Comparison of ENCODE assay signal across 10 mouse cellular contexts in genomic region chr11:117822728-117823241, GRCm38 (mm10). TPM values are rescaled to one million over a fixed set of nuclear protein-coding genes. Genes with fewer than 3 reads are reported as not detected.
A peak's percentile ranks its signal among the peaks of the same experiment; 100 is the strongest.
DNase-seq lines count a peak whose midpoint lies in the region; ATAC-seq and TF ChIP-seq lines count a peak whose summit lies in the region.
"Had no signal": no experiment of that assay in that cellular context is flagged by ENCODE, and none has a peak within 500 bp of the region (broad histone marks: within the 10 kb centered on the region; RNA-seq: fewer than 3 reads in every experiment).

No protein-coding gene starts in this region.

- peak overlapping the region; percentile 28 for H3K4me2 ChIP-seq in heart, embryonic 13.5 days
- no peak overlapping the region for H3K4me2 ChIP-seq in CH12.LX (ENCODE audit: insufficient read depth, low read depth, poor library complexity, severe bottlenecking)
- H3K4me2 ChIP-seq in embryonic facial prominence, embryonic 15.5 days (replicated peaks): no peak overlapping the region
- peak overlapping the region; percentile 90 for H3K4me2 ChIP-seq in liver, embryonic 15.5 days

- no peaks in the 10 kb centered on the region for H3K27me3 ChIP-seq in heart, embryonic 13.5 days (replicated peaks)
- H3K27me3 ChIP-seq in CH12.LX (replicated peaks): no peaks in the 10 kb centered on the region
- no peaks in the 10 kb centered on the region for H3K27me3 ChIP-seq in embryonic facial prominence, embryonic 15.5 days
- H3K27me3 ChIP-seq in liver, embryonic 15.5 days: no peaks in the 10 kb centered on the region

- no peak for TF ChIP-seq CTCF in CH12.LX (conservative IDR thresholded peaks at IDR 0.05 in 1 of 2, IDR thresholded peaks at IDR 0.05 in 1 of 2; ENCODE audit: low read depth in 2 of 2, low read length in 2 of 2)

- H3K9me3 ChIP-seq in heart, embryonic 13.5 days: no peaks in the 10 kb centered on the region
- H3K9me3 ChIP-seq in CH12.LX (replicated peaks; ENCODE audit: low read length): no peaks in the 10 kb centered on the region
- no peaks in the 10 kb centered on the region for H3K9me3 ChIP-seq in embryonic facial prominence, embryonic 15.5 days (replicated peaks)
- H3K9me3 ChIP-seq in liver, embryonic 15.5 days (replicated peaks): no peaks in the 10 kb centered on the region

- in situ Hi-C loops in CH12.LX (cut with MboI; ENCODE audit: low pct_ligation_motif_present, low pct_unique_long_range_greater_than_20kb, low sequenced_read_pairs): loop anchor here (10.0 kb wide), 2 partner anchors 108 to 348 kb away; no protein-coding TSS in a partner anchor

- H3K4me3 ChIP-seq in heart, embryonic 13.5 days: 0 out of 2 replicates have a peak overlapping the region, but pooled peaks have one; percentile 6
- no peak overlapping the region for H3K4me3 ChIP-seq in CH12.LX (replicated peaks in 1 of 3; ENCODE audit: low read depth in 2 of 3, low read length in 2 of 3, poor library complexity in 1 of 3)
- H3K4me3 ChIP-seq in embryonic facial prominence, embryonic 15.5 days (replicated peaks): no peak overlapping the region
- H3K4me3 ChIP-seq in liver, embryonic 15.5 days (replicated peaks): no peak overlapping the region

- no peak for TF ChIP-seq EP300 in CH12.LX (IDR thresholded peaks at IDR 0.05; ENCODE audit: low read length)

- WGBS in heart, embryonic 13.5 days: 59% methylated on average over 7 of the region's 7 CpGs
- 59% methylated on average over 7 of the region's 7 CpGs for WGBS in embryonic facial prominence, embryonic 15.5 days
- 83% methylated on average over 7 of the region's 7 CpGs for WGBS in liver, embryonic 15.5 days (ENCODE audit: insufficient replicate concordance)

- peak overlapping the region; percentile 41 for H3K9ac ChIP-seq in heart, embryonic 13.5 days
- no peak overlapping the region for H3K9ac ChIP-seq in CH12.LX (ENCODE audit: insufficient read depth, low read depth)
- H3K9ac ChIP-seq in embryonic facial prominence, embryonic 15.5 days: no peak overlapping the region
- H3K9ac ChIP-seq in liver, embryonic 15.5 days: no peak overlapping the region

- H3K36me3 ChIP-seq in heart, embryonic 13.5 days: peaks cover 60% of the 10 kb centered on the region
- peaks cover 56 to 69% of the 10 kb centered on the region in 2 experiments for H3K36me3 ChIP-seq in CH12.LX (replicated peaks in 1 of 2; ENCODE audit: control insufficient read depth in 1 of 2, insufficient read depth in 1 of 2, low read length in 1 of 2)
- peaks cover 37% of the 10 kb centered on the region; the same call in 1 of the 2 replicates for H3K36me3 ChIP-seq in embryonic facial prominence, embryonic 15.5 days
- H3K36me3 ChIP-seq in liver, embryonic 15.5 days (replicated peaks): peaks cover 66% of the 10 kb centered on the region

- ATAC-seq in heart, embryonic 13.5 days (ENCODE audit: extremely low read depth, insufficient number of reproducible peaks, low FRiP score, low TSS enrichment): no peak
- ATAC-seq in embryonic facial prominence, embryonic 15.5 days (ENCODE audit: insufficient number of reproducible peaks, low FRiP score, low TSS enrichment, low read depth): no peak
- no peak for ATAC-seq in liver, embryonic 15.5 days (ENCODE audit: insufficient read depth)
- no peak for ATAC-seq in erythroblast, adult 5-6 weeks (replicated peaks; ENCODE audit: low FRiP score, poor library complexity, severe bottlenecking)

- TF ChIP-seq POLR2A in CH12.LX (IDR thresholded peaks at IDR 0.05; ENCODE audit: low read depth, low read length): peak; percentile 50

- peaks cover 75% of the 10 kb centered on the region for H3K4me1 ChIP-seq in heart, embryonic 13.5 days
- H3K4me1 ChIP-seq in CH12.LX (ENCODE audit: control insufficient read depth in 1 of 2, insufficient read depth in 2 of 2): peaks cover 3 to 64% of the 10 kb centered on the region in 2 experiments; a peak in 2 of 4 replicates
- H3K4me1 ChIP-seq in embryonic facial prominence, embryonic 15.5 days: peaks cover 63% of the 10 kb centered on the region
- H3K4me1 ChIP-seq in liver, embryonic 15.5 days (replicated peaks): peaks cover 73% of the 10 kb centered on the region

- no peak for TF ChIP-seq RAD21 in CH12.LX (IDR thresholded peaks at IDR 0.05; ENCODE audit: low read depth, low read length)

- H3K79me2 ChIP-seq in CH12.LX (replicated peaks; ENCODE audit: control insufficient read depth, extremely low read depth, insufficient read depth, poor library complexity, severe bottlenecking): peaks cover 52% of the 10 kb centered on the region

- DNase-seq in heart, adult 8-10 months (ENCODE audit: low spot score): no peak
- DNase-seq in CH12.LX (ENCODE audit: extremely low read depth): no peak
- no peak for DNase-seq in layer of hippocampus, adult 8-10 months (ENCODE audit: low spot score in 2 of 2)
- no peak for DNase-seq in left cerebral cortex, postnatal 4 days
- DNase-seq: cerebellum, postnatal 25 days had no signal

- dilution Hi-C loops in CH12.LX (cut with MboI; ENCODE audit: extremely low pct_ligation_motif_present, extremely low pct_unique_long_range_greater_than_20kb, low sequenced_read_pairs): no loop called here

- intact Hi-C loops in left cerebral cortex, postnatal 4 days (cut with DNase I): loop anchor here (10.0 kb wide), 3 partner anchors 118 to 748 kb away; no protein-coding TSS in a partner anchor

- H3K27ac ChIP-seq in heart, embryonic 13.5 days (replicated peaks): peak overlapping the region; percentile 76
- H3K27ac ChIP-seq in CH12.LX (ENCODE audit: insufficient read depth, low read depth): no peak overlapping the region
- H3K27ac ChIP-seq in embryonic facial prominence, embryonic 15.5 days (replicated peaks): peak overlapping the region; percentile 52
- H3K27ac ChIP-seq in liver, embryonic 15.5 days (replicated peaks): peak overlapping the region; percentile 8

RNA-seq across cellular contexts. Expression of gene Afmid, which starts 2.9 kb away (rescaled TPM):
- 12.6 and 12.7 TPM in 2 replicates for polyA plus RNA-seq in heart, embryonic 13.5 days (2015; fragmentation: Nextera tagmentation; extraction: Ambion mirVana)
- total RNA-seq in heart, adult 8-10 months (2022): 1 to 10 TPM; 2.3 to 6.0 (median 4.9) TPM
- total RNA-seq in CH12.LX (2012; rRNA removed) (6.8 and 7.3 TPM in 2 replicates), CH12.LX (2014; rRNA removed) (5.0 and 5.7 TPM in 2 replicates)
- 7.1 and 7.5 TPM in 2 replicates for polyA plus RNA-seq in CH12.LX (2012; ENCODE audit: insufficient read length, low read depth)
- 5.3 and 5.8 TPM in 2 replicates for polyA plus RNA-seq in embryonic facial prominence, embryonic 15.5 days (2015; fragmentation: Nextera tagmentation; extraction: Ambion mirVana)
- polyA plus RNA-seq in liver, embryonic 15.5 days (2015; fragmentation: Nextera tagmentation; extraction: Ambion mirVana): 11.8 and 12.0 TPM in 2 replicates
- 1 to 10 TPM; 4.0 to 5.4 (median 4.2) TPM for total RNA-seq in layer of hippocampus, adult 8-10 months (2022)
- total RNA-seq in left cerebral cortex, postnatal 4 days (2021): 10 to 100 TPM in 1 of 2 experiments, 1 to 10 TPM in 1; 7.8 to 11.5 TPM
- 37.0 and 47.3 TPM in 2 replicates for total RNA-seq in erythroblast, adult 5-6 weeks (2015; ENCODE audit: low replicate concordance)
- total RNA-seq in erythroblast, adult 5-6 weeks (2017; ENCODE audit: low replicate concordance): 67.8 and 81.4 TPM in 2 replicates

RNA-seq across cellular contexts. Expression of gene Tk1, which starts 3.1 kb away (rescaled TPM):
- polyA plus RNA-seq in heart, embryonic 13.5 days (2015; fragmentation: Nextera tagmentation; extraction: Ambion mirVana): 97.6 and 109 TPM in 2 replicates
- 1 to 10 TPM in 3 of 4 experiments, under 1 TPM in 1; 0.78 to 3.2 (median 2.3) TPM for total RNA-seq in heart, adult 8-10 months (2022)
- 235 and 236 TPM in 2 replicates for total RNA-seq in CH12.LX (2012; rRNA removed)
- total RNA-seq in CH12.LX (2014; rRNA removed): 146 and 149 TPM in 2 replicates
- 158 and 179 TPM in 2 replicates for polyA plus RNA-seq in CH12.LX (2012; ENCODE audit: insufficient read length, low read depth)
- 115 and 124 TPM in 2 replicates for polyA plus RNA-seq in embryonic facial prominence, embryonic 15.5 days (2015; fragmentation: Nextera tagmentation; extraction: Ambion mirVana)
- polyA plus RNA-seq in liver, embryonic 15.5 days (2015; fragmentation: Nextera tagmentation; extraction: Ambion mirVana): 136 and 138 TPM in 2 replicates
- total RNA-seq in layer of hippocampus, adult 8-10 months (2022): 1 to 10 TPM in 1 of 4 experiments, under 1 TPM in 3; 0.54 to 1.3 (median 0.88) TPM
- total RNA-seq in left cerebral cortex, postnatal 4 days (2021): 1 to 10 TPM; 8.9 to 9.0 TPM
- 89.2 and 89.4 TPM in 2 replicates for total RNA-seq in erythroblast, adult 5-6 weeks (2015; ENCODE audit: low replicate concordance)
- total RNA-seq in erythroblast, adult 5-6 weeks (2017; ENCODE audit: low replicate concordance): 157 and 212 TPM in 2 replicates

RNA-seq across cellular contexts. Expression of gene Gm20708, which starts 13.3 kb away (rescaled TPM):
- 0.78 and 1.3 TPM in 2 replicates for polyA plus RNA-seq in heart, embryonic 13.5 days (2015; fragmentation: Nextera tagmentation; extraction: Ambion mirVana)
- total RNA-seq in heart, adult 8-10 months (2022): 1 to 10 TPM in 2 of 4 experiments, under 1 TPM in 1, not detected in 1; 0.63 to 1.3 (median 1.2) TPM
- 0.59 and 1.0 TPM in 2 replicates for total RNA-seq in CH12.LX (2012; rRNA removed)
- 0.50 TPM in 1 of 2 replicates, not detected in the other for total RNA-seq in CH12.LX (2014; rRNA removed)
- 0.80 and 1.6 TPM in 2 replicates for polyA plus RNA-seq in CH12.LX (2012; ENCODE audit: insufficient read length, low read depth)
- polyA plus RNA-seq in embryonic facial prominence, embryonic 15.5 days (2015; fragmentation: Nextera tagmentation; extraction: Ambion mirVana): 0.60 and 0.76 TPM in 2 replicates
- 0.28 and 0.45 TPM in 2 replicates for polyA plus RNA-seq in liver, embryonic 15.5 days (2015; fragmentation: Nextera tagmentation; extraction: Ambion mirVana)
- total RNA-seq in layer of hippocampus, adult 8-10 months (2022): 1 to 10 TPM in 3 of 4 experiments, not detected in 1; 1.7 to 2.2 (median 1.9) TPM
- total RNA-seq in left cerebral cortex, postnatal 4 days (2021): 1 to 10 TPM; 4.4 to 5.1 TPM
- total RNA-seq in erythroblast, adult 5-6 weeks (2015; ENCODE audit: low replicate concordance): 62.3 and 66.5 TPM in 2 replicates
- 31.9 and 39.7 TPM in 2 replicates for total RNA-seq in erythroblast, adult 5-6 weeks (2017; ENCODE audit: low replicate concordance)
- polyA plus RNA-seq: large intestine, adult 2 months had no signal

RNA-seq across cellular contexts. Expression of gene Syngr2, which starts 13.3 kb away (rescaled TPM):
- polyA plus RNA-seq in heart, embryonic 13.5 days (2015; fragmentation: Nextera tagmentation; extraction: Ambion mirVana): 74.8 and 75.6 TPM in 2 replicates
- total RNA-seq in heart, adult 8-10 months (2022): 100 to 1,000 TPM; 123 to 137 (median 131) TPM
- 362 and 409 TPM in 2 replicates for total RNA-seq in CH12.LX (2012; rRNA removed)
- total RNA-seq in CH12.LX (2014; rRNA removed): 395 and 553 TPM in 2 replicates
- 513 and 654 TPM in 2 replicates for polyA plus RNA-seq in CH12.LX (2012; ENCODE audit: insufficient read length, low read depth)
- 76.1 and 79.6 TPM in 2 replicates for polyA plus RNA-seq in embryonic facial prominence, embryonic 15.5 days (2015; fragmentation: Nextera tagmentation; extraction: Ambion mirVana)
- polyA plus RNA-seq in liver, embryonic 15.5 days (2015; fragmentation: Nextera tagmentation; extraction: Ambion mirVana): 49.2 and 54.7 TPM in 2 replicates
- 10 to 100 TPM; 11.4 to 33.5 (median 24.5) TPM for total RNA-seq in layer of hippocampus, adult 8-10 months (2022)
- total RNA-seq in left cerebral cortex, postnatal 4 days (2021): 10 to 100 TPM in 1 of 2 experiments, 1 to 10 TPM in 1; 9.2 to 14.1 TPM
- 52.9 and 77.2 TPM in 2 replicates for total RNA-seq in erythroblast, adult 5-6 weeks (2015; ENCODE audit: low replicate concordance)
- total RNA-seq in erythroblast, adult 5-6 weeks (2017; ENCODE audit: low replicate concordance): 32.5 and 46.5 TPM in 2 replicates

RNA-seq across cellular contexts. Expression of gene 6030468B19Rik, which starts 25.3 kb away (rescaled TPM):
- polyA plus RNA-seq in heart, embryonic 13.5 days (2015; fragmentation: Nextera tagmentation; extraction: Ambion mirVana): 1.3 and 2.3 TPM in 2 replicates
- not detected for total RNA-seq in heart, adult 8-10 months (2022)
- total RNA-seq in CH12.LX (2012; rRNA removed): 0.46 and 0.93 TPM in 2 replicates
- total RNA-seq in CH12.LX (2014; rRNA removed): 1.3 and 1.5 TPM in 2 replicates
- 1.4 and 1.7 TPM in 2 replicates for polyA plus RNA-seq in CH12.LX (2012; ENCODE audit: insufficient read length, low read depth)
- polyA plus RNA-seq in embryonic facial prominence, embryonic 15.5 days (2015; fragmentation: Nextera tagmentation; extraction: Ambion mirVana): 0.25 TPM in 1 of 2 replicates, not detected in the other
- 90.0 and 95.8 TPM in 2 replicates for polyA plus RNA-seq in liver, embryonic 15.5 days (2015; fragmentation: Nextera tagmentation; extraction: Ambion mirVana)
- 1 to 10 TPM in 1 of 4 experiments, under 1 TPM in 2, not detected in 1; 0.61 to 1.2 (median 0.75) TPM for total RNA-seq in layer of hippocampus, adult 8-10 months (2022)
- not detected for total RNA-seq in left cerebral cortex, postnatal 4 days (2021)
- total RNA-seq in erythroblast, adult 5-6 weeks (2015; ENCODE audit: low replicate concordance): 12.7 and 28.6 TPM in 2 replicates
- total RNA-seq in erythroblast, adult 5-6 weeks (2017; ENCODE audit: low replicate concordance): 10.6 and 16.1 TPM in 2 replicates

Comparison
In these comparisons a context has a peak if more than half of its experiments do, and no peak if none do; other contexts are left out.
1. H3K4me2 ChIP-seq: peak in heart, embryonic 13.5 days (single experiment) and liver, embryonic 15.5 days (single experiment); none in CH12.LX (single experiment) and embryonic facial prominence, embryonic 15.5 days (single experiment).
2. RNA of gene Tk1, which starts 3.1 kb away (total RNA-seq): 146 to 236 TPM in CH12.LX and 89.2 to 212 TPM in erythroblast, adult 5-6 weeks; 8.9 to 9.0 TPM in left cerebral cortex, postnatal 4 days, 0.78 to 3.2 TPM in heart, adult 8-10 months and 0.54 to 1.3 TPM in layer of hippocampus, adult 8-10 months; every median in the first group is over 4 times any median in the second.
3. RNA of gene Gm20708, which starts 13.3 kb away (total RNA-seq): 31.9 to 66.5 TPM in erythroblast, adult 5-6 weeks; 4.4 to 5.1 TPM in left cerebral cortex, postnatal 4 days, 1.7 to 2.2 TPM in layer of hippocampus, adult 8-10 months, 0.63 to 1.3 TPM in heart, adult 8-10 months and 0.50 to 1.0 TPM in CH12.LX; every median in the first group is over 4 times any median in the second.